Mouse (Mus musculus) kidney, postnatal 0 days (tissue): Measurements from ENCODE around the gene Sdr39u1. TPM values are rescaled to one million over a fixed set of nuclear protein-coding genes. Genes with fewer than 3 reads are reported as not detected.

Experiments used
- ATAC-seq: fragments of 200-750 bp; cut with Nextera tagmentation; replicated peaks from 2 replicates; pipeline ENCODE4 v1.8.0; 2017; ENCODE audit warnings: low read depth, moderate number of reproducible peaks, moderate TSS enrichment, moderate library complexity; ENCODE audit not compliant: low FRiP score
- DNase-seq: peaks from one replicate; pipeline ENCODE4 v3.0.0-alpha.2; 2016; ENCODE audit warnings: low spot score
- H3K27ac ChIP-seq: fragments of 300-500 bp; sonication (generic); 2 replicates; pipeline ENCODE4 v1.5.1; 2014; ENCODE audit warnings: mild to moderate bottlenecking
- H3K27me3 ChIP-seq: fragments of 300-500 bp; sonication (generic); 2 replicates; pipeline ENCODE4 v1.6.1; 2014; ENCODE audit warnings: low read length, mixed read lengths; ENCODE audit not compliant: insufficient read depth
- H3K36me3 ChIP-seq: fragments of 300-500 bp; sonication (generic); 2 replicates; pipeline ENCODE4 v1.6.1; 2014; ENCODE audit warnings: low read length, mixed read lengths; ENCODE audit not compliant: insufficient read depth
- H3K4me1 ChIP-seq: fragments of 300-500 bp; sonication (generic); replicated peaks from 2 replicates; pipeline ENCODE4 v1.6.1; 2014; ENCODE audit warnings: antibody characterized with exemption, low read length, mixed read lengths; ENCODE audit not compliant: insufficient read depth
- H3K4me2 ChIP-seq: fragments of 300-500 bp; sonication (generic); 2 replicates; pipeline ENCODE4 v1.6.1; 2014; ENCODE audit warnings: mild to moderate bottlenecking, low read length, moderate library complexity, mixed read lengths
- H3K4me3 ChIP-seq: fragments of 300-500 bp; sonication (generic); replicated peaks from 2 replicates; pipeline ENCODE4 v1.5.1; 2014; ENCODE audit warnings: low read depth, low read length
- H3K9ac ChIP-seq: fragments of 300-500 bp; sonication (generic); 2 replicates; pipeline ENCODE4 v1.6.1; 2014; ENCODE audit warnings: low read depth, low read length
- H3K9me3 ChIP-seq: fragments of 300-500 bp; sonication (generic); replicated peaks from 2 replicates; pipeline ENCODE4 v1.6.1; 2016; ENCODE audit warnings: low read length, inconsistent platforms, mixed read lengths
- CTCF ChIP-seq: IDR thresholded peaks from 2 replicates; pipeline ENCODE4 v1.5.1; 2016; ENCODE audit warnings: antibody characterized with exemption, low read depth, mild to moderate bottlenecking, moderate library complexity
- WGBS: fragments of 180-500 bp; shearing (Covaris S2); extraction: QIAGEN DNeasy Blood & Tissue Kit; methylation state at CpG from one replicate; pipeline ENCODE4 v1.1.7; 2014; 5-methylcytosine and 5-hydroxymethylcytosine counted together
- polyA plus RNA-seq: library from polyadenylated mRNA; unstranded; fragments of >200 nt; fragmentation: Nextera tagmentation; extraction: Ambion mirVana; gene quantifications from 2 replicates; pipeline ENCODE4 v1.2.1, GENCODE M21; 2015

Gene Sdr39u1
- polyA plus RNA-seq, 1 experiment from 2014 or later: 85.3 TPM

GRCm38 (mm10) chr14:55929263-55929997 is 29.3 kb upstream of the Sdr39u1 start:
- WGBS: 61% methylated on average over 12 of the region's 12 CpGs
- TF ChIP-seq CTCF: no peak
- Histone ChIP-seq H3K9ac (no peak overlapping the region), H3K9me3 (no peaks in the 10 kb centered on the region), H3K36me3 (no peaks in the 10 kb centered on the region), H3K27me3 (no peaks in the 10 kb centered on the region), H3K27ac (no peak overlapping the region), H3K4me2 (no peak overlapping the region), H3K4me3 (no peak overlapping the region), H3K4me1 (no peaks in the 10 kb centered on the region)
- no peak for ATAC-seq
- DNase-seq: no peak

GRCm38 (mm10) chr14:55926847-55927246 is 26.8 kb upstream of the Sdr39u1 start:
- Histone ChIP-seq H3K4me2 (no peak overlapping the region), H3K4me3 (no peak overlapping the region), H3K9ac (no peak overlapping the region), H3K9me3 (no peaks in the 10 kb centered on the region), H3K36me3 (no peaks in the 10 kb centered on the region), H3K4me1 (no peaks in the 10 kb centered on the region), H3K27ac (no peak overlapping the region), H3K27me3 (no peaks in the 10 kb centered on the region)
- 82% methylated on average over 4 of the region's 4 CpGs for WGBS
- no peak for TF ChIP-seq CTCF
- ATAC-seq (no peak), DNase-seq (no peak)

- Histone ChIP-seq H3K9me3 (no peaks in the 10 kb centered on the region), H3K36me3 (no peaks in the 10 kb centered on the region), H3K4me1 (no peaks in the 10 kb centered on the region), H3K4me3 (no peak overlapping the region), H3K27me3 (no peaks in the 10 kb centered on the region), H3K27ac (no peak overlapping the region), H3K9ac (no peak overlapping the region), H3K4me2 (no peak overlapping the region)
- TF ChIP-seq CTCF: no peak
- WGBS: 45% methylated on average over 7 of the region's 7 CpGs
- DNase-seq: peak; percentile 23
- no peak for ATAC-seq
Measured at GRCm38 (mm10) chr14:55922475-55923232, 22.6 kb upstream of the Sdr39u1 start.

GRCm38 (mm10) chr14:55918240-55919082 is 18.4 kb upstream of the Sdr39u1 start:
- no peaks in the 10 kb centered on the region for H3K9me3 ChIP-seq
- peak; percentile 95 for TF ChIP-seq CTCF
- ATAC-seq: peak; percentile 69
- 36% methylated on average over 14 of the region's 14 CpGs for WGBS
- H3K4me2 ChIP-seq: no peak overlapping the region
- DNase-seq: peak; percentile 96
- H3K27ac ChIP-seq: no peak overlapping the region
- no peaks in the 10 kb centered on the region for H3K36me3 ChIP-seq
- no peak overlapping the region for H3K9ac ChIP-seq
- no peaks in the 10 kb centered on the region for H3K27me3 ChIP-seq
- H3K4me1 ChIP-seq: no peaks in the 10 kb centered on the region
- H3K4me3 ChIP-seq: no peak overlapping the region

- Histone ChIP-seq H3K36me3 (no peaks in the 10 kb centered on the region), H3K27me3 (no peaks in the 10 kb centered on the region), H3K4me3 (no peak overlapping the region), H3K4me1 (no peaks in the 10 kb centered on the region), H3K9ac (no peak overlapping the region), H3K4me2 (no peak overlapping the region), H3K9me3 (no peaks in the 10 kb centered on the region), H3K27ac (no peak overlapping the region)
- ATAC-seq (no peak), DNase-seq (no peak)
- 32% methylated on average over 4 of the region's 4 CpGs for WGBS
- TF ChIP-seq CTCF: no peak
Measured at GRCm38 (mm10) chr14:55913406-55913805, 13.3 kb upstream of the Sdr39u1 start.

GRCm38 (mm10) chr14:55905518-55905917 is 5.4 kb upstream of the Sdr39u1 start:
- ATAC-seq: no peak
- 18% methylated on average over 1 of the region's 1 CpGs for WGBS

More at GRCm38 (mm10) chr14:55905518-55905917, 5.4 kb upstream of the Sdr39u1 start:
- Histone ChIP-seq H3K27me3 (no peaks in the 10 kb centered on the region), H3K9me3 (no peaks in the 10 kb centered on the region), H3K4me3 (no peak overlapping the region), H3K4me2 (no peak overlapping the region), H3K36me3 (no peaks in the 10 kb centered on the region), H3K4me1 (no peaks in the 10 kb centered on the region), H3K27ac (no peak overlapping the region), H3K9ac (no peak overlapping the region)
- DNase-seq: peak; percentile 48
- peak; percentile 63 for TF ChIP-seq CTCF
